Mouse (Mus musculus) CH12.LX (cell line): ENCODE results near the gene Pla2g4e.

Experiments
- CTCF ChIP-seq, 2 experiments: IDR thresholded peaks in 1 of 2; conservative IDR thresholded peaks in 1 of 2; 2 replicates each; pipeline ENCODE4 v1.5.1; 2011 to 2012; ENCODE audit warnings: low read depth in 2 of 2, low read length in 2 of 2, improper control_type of control experiment in 1 of 2, inconsistent platforms in 1 of 2, mild to moderate bottlenecking in 1 of 2, moderate library complexity in 1 of 2
- E2F4 ChIP-seq: IDR thresholded peaks from 2 replicates; pipeline ENCODE4 v1.6.1; 2011; ENCODE audit warnings: low read depth, low read length, improper control_type of control experiment; ENCODE audit not compliant: insufficient replicate concordance
- EP300 ChIP-seq: IDR thresholded peaks from 2 replicates; pipeline ENCODE4 v1.6.1; 2011; ENCODE audit warnings: low read length, improper control_type of control experiment
- HCFC1 ChIP-seq: IDR thresholded peaks from 2 replicates; pipeline ENCODE4 v1.6.1; 2012; ENCODE audit warnings: low read depth, mild to moderate bottlenecking, inconsistent platforms, low read length, improper control_type of control experiment
- JUND ChIP-seq: conservative IDR thresholded peaks from 2 replicates; pipeline ENCODE4 v1.6.1; 2011; ENCODE audit warnings: low read depth, low read length, improper control_type of control experiment
- MAFK ChIP-seq: IDR thresholded peaks from 2 replicates; pipeline ENCODE4 v1.6.1; 2011; ENCODE audit warnings: low read length, improper control_type of control experiment; ENCODE audit not compliant: insufficient replicate concordance
- POLR2A ChIP-seq: IDR thresholded peaks from 2 replicates; pipeline ENCODE4 v1.6.1; 2011; ENCODE audit warnings: low read depth, mild to moderate bottlenecking, improper control_type of control experiment, low read length
- SIN3A ChIP-seq: IDR thresholded peaks from 2 replicates; pipeline ENCODE4 v1.6.1; 2012; ENCODE audit warnings: low read length, improper control_type of control experiment, inconsistent platforms
- TCF12 ChIP-seq: IDR thresholded peaks from 2 replicates; pipeline ENCODE4 v1.6.1; 2014; ENCODE audit warnings: low read depth, mild to moderate bottlenecking, inconsistent platforms, low read length, improper control_type of control experiment
- USF1 ChIP-seq: IDR thresholded peaks from 2 replicates; pipeline ENCODE4 v1.6.1; 2014; ENCODE audit warnings: low read depth, mild to moderate bottlenecking, inconsistent platforms, low read length, improper control_type of control experiment
- ZMIZ1 ChIP-seq: IDR thresholded peaks from 2 replicates; pipeline ENCODE4 v1.6.1; 2012; ENCODE audit warnings: low read depth, mild to moderate bottlenecking, inconsistent platforms, low read length, improper control_type of control experiment

GRCm38 (mm10) chr2:120268635-120269034, 23.5 kb upstream of the Pla2g4e start:
- TF ChIP-seq SIN3A (no peak), CTCF (conservative IDR thresholded peaks at IDR 0.05 in 1 of 2, IDR thresholded peaks at IDR 0.05 in 1 of 2; ENCODE audit: low read depth in 2 of 2, low read length in 2 of 2) (peak in 1 of 2 experiments; percentile 31; a peak in 2 of 4 replicates), USF1 (no peak), MAFK (no peak), POLR2A (no peak), EP300 (no peak), E2F4 (no peak), TCF12 (no peak), ZMIZ1 (no peak), JUND (no peak), HCFC1 (no peak)
